39 mouse cellular contexts compared by ENCODE assay signal in genomic region chr9:44991821-44992220, GRCm38 (mm10). TPM values are rescaled to one million over a fixed set of nuclear protein-coding genes. Genes with fewer than 3 reads are reported as not detected.
"Had no signal": no experiment of that assay in that cellular context is flagged by ENCODE, and none has a peak within 500 bp of the region (broad histone marks: within the 10 kb centered on the region; RNA-seq: fewer than 3 reads in every experiment).

No protein-coding gene starts in this region.

- H3K4me1 ChIP-seq: heart, embryonic 13.5 days; heart, embryonic 15.5 days; hindbrain, embryonic 13.5 days; hindbrain, embryonic 15.5 days; kidney, embryonic 15.5 days; liver, embryonic 13.5 days; liver, embryonic 15.5 days had no signal

- H3K9ac ChIP-seq: heart, embryonic 13.5 days; heart, embryonic 15.5 days; hindbrain, embryonic 13.5 days; hindbrain, embryonic 15.5 days; kidney, embryonic 15.5 days; limb, embryonic 12.5 days; liver, embryonic 13.5 days; liver, embryonic 15.5 days had no signal

- H3K4me3 ChIP-seq: heart, adult 2 months; heart, embryonic 13.5 days; heart, embryonic 15.5 days; hindbrain, embryonic 13.5 days; hindbrain, embryonic 15.5 days; kidney, embryonic 15.5 days; layer of hippocampus, adult 2 months; limb, embryonic 10.5 days; limb, embryonic 12.5 days; liver, embryonic 13.5 days; liver, embryonic 15.5 days had no signal

- H3K27ac ChIP-seq: heart, adult 2 months; heart, embryonic 13.5 days; heart, embryonic 15.5 days; hindbrain, embryonic 13.5 days; hindbrain, embryonic 15.5 days; hindbrain, postnatal 0 days; kidney, embryonic 15.5 days; kidney, postnatal 0 days; layer of hippocampus, adult 2 months; limb, embryonic 10.5 days; limb, embryonic 12.5 days; liver, embryonic 13.5 days; liver, embryonic 15.5 days had no signal

- H3K27me3 ChIP-seq: heart, embryonic 15.5 days; hindbrain, embryonic 15.5 days; limb, embryonic 12.5 days; liver, embryonic 13.5 days; liver, embryonic 15.5 days had no signal

- H3K36me3 ChIP-seq: heart, embryonic 13.5 days; heart, embryonic 15.5 days; hindbrain, embryonic 13.5 days; hindbrain, embryonic 15.5 days; kidney, embryonic 15.5 days; limb, embryonic 10.5 days; limb, embryonic 12.5 days; liver, embryonic 13.5 days; liver, embryonic 15.5 days had no signal

- DNase-seq: gastrocnemius, postnatal 14 days; gastrocnemius, postnatal 36 days; heart, adult 11 months; heart, adult 2 months; heart, postnatal 14 days; heart, postnatal 36 days; kidney, adult 11 months; kidney, adult 2 months; kidney, adult 9 months; kidney, postnatal 14 days; kidney, postnatal 36 days; layer of hippocampus, postnatal 36 days; liver; liver, embryonic 13.5 days had no signal

- H3K9me3 ChIP-seq: heart, embryonic 13.5 days; heart, embryonic 15.5 days; hindbrain, embryonic 13.5 days; hindbrain, embryonic 15.5 days; kidney, embryonic 15.5 days; limb, embryonic 10.5 days; limb, embryonic 12.5 days; liver, embryonic 13.5 days; liver, embryonic 15.5 days had no signal

- H3K4me2 ChIP-seq: heart, embryonic 13.5 days; heart, embryonic 15.5 days; hindbrain, embryonic 13.5 days; hindbrain, embryonic 15.5 days; kidney, embryonic 15.5 days; limb, embryonic 12.5 days; liver, embryonic 11.5 days; liver, embryonic 13.5 days; liver, embryonic 15.5 days had no signal

- ATAC-seq: hindbrain, postnatal 0 days; intestine, embryonic 16.5 days had no signal

RNA-seq across cellular contexts. Expression of gene Cd3d, which starts 10.2 kb away (rescaled TPM):
- total RNA-seq: gastrocnemius, adult 18-20 months; gastrocnemius, adult 8-10 months; hematopoietic stem cell, adult 5-6 weeks; hindbrain, postnatal 0 days; layer of hippocampus, adult 2 months; layer of hippocampus, postnatal 10 days; layer of hippocampus, postnatal 36 days; left cerebral cortex, adult 18-20 months; left cerebral cortex, adult 8-10 months; left cerebral cortex, postnatal 10 days; left cerebral cortex, postnatal 25 days had no signal
- polyA plus RNA-seq: heart, postnatal 0 days; hindbrain, embryonic 11.5 days; hindbrain, embryonic 13.5 days; hindbrain, embryonic 15.5 days; intestine, embryonic 14.5 days; intestine, embryonic 16.5 days; kidney, embryonic 15.5 days; limb, embryonic 10.5 days; limb, embryonic 12.5 days; limb, embryonic 14.5 days; liver, embryonic 11.5 days; liver, embryonic 13.5 days had no signal

RNA-seq across cellular contexts. Expression of gene Cd3g, which starts 11.6 kb away (rescaled TPM):
- total RNA-seq: gastrocnemius, adult 18-20 months; gastrocnemius, adult 8-10 months; heart, postnatal 36 days; hindbrain, postnatal 0 days; layer of hippocampus, adult 2 months; layer of hippocampus, postnatal 10 days; layer of hippocampus, postnatal 36 days; left cerebral cortex, adult 18-20 months; left cerebral cortex, adult 8-10 months; left cerebral cortex, postnatal 10 days; left cerebral cortex, postnatal 25 days had no signal
- polyA plus RNA-seq: heart, postnatal 0 days; hindbrain, embryonic 11.5 days; hindbrain, embryonic 13.5 days; hindbrain, embryonic 15.5 days; hindbrain, postnatal 0 days; kidney, embryonic 15.5 days; kidney, postnatal 0 days; limb, embryonic 10.5 days had no signal

RNA-seq across cellular contexts. Expression of gene Cd3e, which starts 17.6 kb away (rescaled TPM):
- total RNA-seq: gastrocnemius, adult 18-20 months; gastrocnemius, adult 8-10 months; gastrocnemius, postnatal 14 days; hindbrain, postnatal 0 days; layer of hippocampus, adult 2 months; layer of hippocampus, postnatal 10 days; layer of hippocampus, postnatal 36 days; left cerebral cortex, adult 18-20 months; left cerebral cortex, postnatal 10 days; left cerebral cortex, postnatal 25 days had no signal
- polyA plus RNA-seq: hindbrain, embryonic 11.5 days; hindbrain, embryonic 13.5 days; kidney, embryonic 15.5 days; limb, embryonic 10.5 days; liver, embryonic 11.5 days; liver, embryonic 13.5 days; liver, embryonic 15.5 days had no signal
